Mouse (Mus musculus): ENCODE measurements around the gene Ets1. TPM values are rescaled to one million over a fixed set of nuclear protein-coding genes. Genes with fewer than 3 reads are reported as not detected.

Ets1 gene
- polyA plus RNA-seq, 1 experiment from 2014 or later: 355 TPM

DNA sequence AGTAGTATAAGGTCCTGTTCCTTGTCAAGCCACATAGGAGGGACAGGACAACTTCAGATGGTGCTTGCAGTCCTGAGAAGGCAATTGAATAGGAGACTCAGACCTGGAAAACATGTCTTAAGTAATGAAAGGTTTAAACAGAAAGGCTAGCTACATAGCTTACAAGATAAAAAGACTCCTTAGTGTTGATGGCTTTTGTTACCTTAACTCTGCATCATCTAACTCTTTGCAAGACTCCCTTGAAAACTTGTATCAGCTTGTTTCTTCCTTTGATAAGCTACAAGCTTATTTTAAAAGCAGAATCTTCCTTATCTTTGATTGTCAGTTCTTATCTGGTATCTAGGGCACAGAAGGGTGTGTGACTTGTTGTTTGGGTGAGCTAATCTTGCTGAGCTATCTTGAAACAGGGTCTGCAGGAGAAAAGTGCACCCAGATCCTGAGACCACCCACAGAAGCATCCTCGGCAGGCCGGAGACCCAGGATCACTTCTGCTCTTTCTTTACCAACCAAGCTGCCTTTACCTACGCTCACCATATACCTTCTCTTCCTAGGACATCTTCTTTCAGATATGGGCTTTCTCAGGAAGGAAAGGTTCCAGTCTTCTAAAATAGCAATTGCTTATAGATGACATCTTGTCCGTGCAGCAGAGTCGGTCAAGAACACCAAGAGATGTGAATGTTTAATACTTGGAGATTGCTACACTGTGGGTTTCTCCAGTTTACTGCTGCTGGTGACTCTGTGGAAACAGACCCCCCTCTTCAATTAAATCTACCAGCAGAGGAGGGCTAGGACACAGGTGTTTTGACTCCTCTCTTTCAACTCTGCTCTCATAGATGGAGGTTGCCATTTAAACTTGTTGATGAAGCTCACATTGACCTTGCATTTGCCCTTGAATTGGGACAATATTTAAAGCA, 19.2 kb upstream of the Ets1 start:
- peak; percentile 48 for DNase-seq (ENCODE audit: low spot score)

DNA sequence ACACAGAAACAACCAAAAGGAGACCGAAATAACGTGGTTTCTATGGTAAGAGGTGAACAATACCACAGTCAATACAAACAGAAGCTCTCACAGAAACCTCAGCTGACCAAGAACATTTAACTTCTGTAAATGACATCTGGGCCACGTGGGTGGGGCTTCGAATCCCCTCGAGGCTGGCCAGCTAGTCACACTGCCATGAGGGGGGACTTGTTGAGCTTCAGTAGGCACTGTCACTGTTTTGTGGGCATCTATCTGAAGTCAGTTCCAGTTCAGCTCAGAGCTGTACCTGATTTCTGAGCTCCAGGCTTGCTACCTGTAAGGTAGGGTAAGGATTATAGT, 18.6 kb upstream of the Ets1 start:
- no peak for DNase-seq (ENCODE audit: low spot score)

DNA sequence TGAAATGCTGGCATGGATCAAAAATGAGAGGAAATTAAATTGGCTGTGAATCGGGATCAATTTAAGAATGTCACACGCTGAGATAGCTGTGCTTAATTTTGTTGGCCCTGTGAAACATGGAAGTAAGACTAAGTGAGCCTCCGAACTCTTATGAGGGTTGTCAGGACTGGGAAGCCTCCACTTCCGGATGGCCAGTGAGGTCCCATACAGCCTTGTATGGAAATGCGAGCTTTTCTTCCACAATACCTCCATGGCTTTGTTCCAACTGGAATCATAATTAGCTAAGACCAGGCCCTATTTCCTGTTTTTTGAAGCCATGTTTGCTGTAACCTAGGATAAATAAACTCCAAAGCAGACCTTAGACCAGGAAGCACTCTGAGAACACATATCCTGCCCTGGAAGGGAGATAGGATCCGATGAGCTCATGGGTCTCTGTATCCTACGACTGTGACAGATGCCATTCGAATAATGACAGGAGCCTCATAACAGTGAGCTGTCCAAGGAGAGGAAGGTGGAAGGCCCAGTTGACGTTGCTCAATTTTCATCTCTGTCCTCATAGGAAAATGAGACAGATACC, 17.4 kb upstream of the Ets1 start:
- no peak for DNase-seq (ENCODE audit: low spot score)

DNA sequence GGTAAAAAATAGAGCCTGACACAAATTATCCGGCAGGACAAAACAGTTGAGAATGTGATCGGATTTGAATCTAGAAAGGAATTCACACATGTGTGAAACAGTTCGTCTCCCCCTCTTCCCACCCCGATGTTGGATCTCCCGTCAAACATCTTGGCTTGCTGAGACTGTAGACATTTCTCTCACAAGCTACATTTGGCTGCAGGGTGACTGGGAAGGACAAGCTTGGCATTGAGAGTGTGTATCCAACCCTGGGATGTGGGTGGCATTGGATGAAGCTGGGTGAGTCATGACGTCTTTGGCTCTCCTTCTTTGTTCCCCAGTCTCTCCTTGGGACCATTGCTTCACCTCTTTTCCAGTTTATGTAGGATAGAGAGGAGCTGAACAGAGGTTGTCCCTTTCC, 16.4 kb upstream of the Ets1 start:
- DNase-seq (ENCODE audit: low spot score): no peak

DNA sequence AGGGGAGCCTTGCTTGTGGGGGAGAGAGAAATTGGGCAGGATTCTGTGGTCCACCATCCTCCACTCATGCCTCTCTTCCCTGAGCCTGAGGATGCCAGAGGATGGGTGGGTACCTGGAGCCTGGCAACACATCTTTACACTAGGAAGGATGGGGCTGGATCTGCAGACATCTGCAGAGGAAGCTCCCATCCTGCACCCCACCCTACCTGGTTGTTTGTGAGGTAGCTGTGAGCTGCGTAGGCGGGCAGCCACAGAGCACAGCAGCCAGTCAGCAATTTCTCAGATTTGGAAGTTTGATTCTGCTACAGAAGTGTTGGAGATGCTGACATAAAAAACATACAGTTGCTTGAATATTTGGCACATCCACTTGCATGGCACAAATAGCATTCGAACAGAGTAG, 15.6 kb upstream of the Ets1 start:
- DNase-seq (ENCODE audit: low spot score): no peak

DNA sequence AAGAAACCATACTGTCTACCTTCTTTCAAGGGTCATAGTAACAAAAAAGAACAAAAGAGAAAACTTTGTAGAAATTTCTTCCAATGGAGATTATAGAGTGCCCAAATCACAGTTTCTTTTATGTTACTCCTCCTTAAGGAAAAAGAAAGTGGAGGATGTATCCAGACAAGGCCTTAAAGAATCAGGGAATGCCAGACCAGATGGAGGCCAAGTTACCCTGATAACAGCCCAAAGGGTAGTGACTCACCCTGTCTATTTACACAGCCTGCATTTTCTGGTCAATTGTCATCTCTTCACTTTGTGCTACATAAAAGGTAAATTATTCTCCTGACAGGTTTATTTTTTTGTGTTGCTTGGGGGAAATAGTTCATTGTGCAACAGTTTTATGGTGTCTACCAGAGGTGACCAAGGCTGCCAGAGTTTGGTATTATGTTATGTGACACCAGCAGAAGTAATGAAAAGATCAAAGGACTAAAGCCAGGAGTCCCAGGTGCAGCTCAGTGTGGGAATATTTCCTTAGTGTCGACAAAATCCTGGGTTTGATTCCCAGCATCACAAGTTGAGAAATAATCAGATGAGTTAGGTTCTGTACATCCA, 6.5 kb upstream of the Ets1 start:
- DNase-seq (ENCODE audit: low spot score): no peak

DNA sequence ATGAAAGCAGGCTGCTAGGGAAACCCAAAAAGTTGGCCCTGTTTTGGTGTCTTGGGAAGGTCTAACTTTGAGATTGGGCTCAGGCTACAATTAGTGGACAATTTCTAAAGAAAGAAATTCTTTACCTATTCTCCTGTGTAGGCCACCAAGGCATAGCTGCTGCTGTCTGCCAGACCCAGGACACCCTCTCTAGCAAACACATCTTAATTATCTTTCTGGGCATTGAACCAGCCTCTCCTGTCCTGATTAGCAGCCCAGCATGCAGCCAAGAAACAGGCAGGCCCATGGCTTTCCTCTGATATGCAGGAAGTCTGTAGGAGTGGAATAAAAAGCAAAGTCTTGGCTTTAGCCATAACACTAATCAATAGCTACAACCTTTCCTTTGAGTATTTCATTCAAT, 4.7 kb upstream of the Ets1 start:
- no peak for DNase-seq (ENCODE audit: low spot score)

DNA sequence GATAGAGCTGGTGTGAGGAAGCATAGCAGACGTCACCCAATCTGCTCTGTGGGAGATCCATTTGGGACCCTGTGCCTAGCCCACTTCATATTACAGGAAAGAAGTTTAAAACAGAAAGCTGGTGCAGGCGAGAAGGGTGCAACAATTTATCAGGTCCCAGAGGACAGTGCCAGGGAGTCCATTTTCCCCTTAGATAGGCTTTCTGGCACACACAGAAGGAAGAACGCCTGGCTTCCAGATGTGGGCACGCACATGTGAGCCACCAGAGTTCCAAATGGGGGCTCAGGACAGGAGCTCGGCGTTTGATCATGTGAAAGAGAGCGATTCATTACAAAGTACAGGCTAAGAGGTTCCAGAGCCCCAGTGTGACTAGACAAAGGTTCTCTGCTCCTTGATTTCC, 3.8 kb upstream of the Ets1 start:
- DNase-seq (ENCODE audit: low spot score): no peak

DNA sequence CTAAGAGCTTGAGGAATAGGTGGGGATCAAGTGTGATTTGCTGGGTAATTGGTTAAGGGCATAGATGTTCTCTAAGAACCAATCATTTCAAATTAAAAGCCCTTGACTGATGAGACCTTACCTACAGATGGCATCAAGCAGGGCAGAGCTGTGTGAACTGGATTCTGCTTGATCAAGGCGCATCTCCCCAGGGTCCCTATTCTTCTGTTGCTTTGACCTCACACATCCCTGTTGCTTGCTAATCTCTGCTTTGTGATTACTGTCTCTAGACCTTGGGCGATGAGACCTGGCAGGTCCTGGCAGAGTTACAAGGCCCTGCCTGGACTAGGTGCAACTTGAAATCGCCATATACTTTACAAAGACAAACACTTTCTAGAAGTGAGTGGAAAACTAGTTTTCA, 9.0 kb downstream of the Ets1 start:
- no peak for DNase-seq (ENCODE audit: low spot score)

DNA sequence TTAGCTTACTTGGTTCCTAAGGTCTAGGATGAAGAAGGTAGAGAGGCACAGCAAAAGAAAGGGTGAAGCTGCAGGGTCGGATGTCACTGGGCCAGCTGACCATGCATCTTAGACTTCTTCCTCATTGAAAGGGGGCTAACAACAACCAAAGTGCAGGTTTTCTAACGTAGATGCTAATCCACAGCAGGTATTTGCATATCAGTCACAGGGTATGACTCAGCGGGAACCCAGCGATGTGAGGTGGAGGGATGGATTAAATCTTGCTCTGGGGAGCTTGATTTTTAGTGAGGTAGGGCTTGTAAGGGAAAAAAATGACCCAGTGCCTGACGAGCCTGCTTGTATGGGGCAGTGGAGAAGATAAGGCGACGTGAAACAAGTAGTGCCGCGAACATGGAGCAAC, 9.5 kb downstream of the Ets1 start:
- DNase-seq (ENCODE audit: low spot score): no peak

DNA sequence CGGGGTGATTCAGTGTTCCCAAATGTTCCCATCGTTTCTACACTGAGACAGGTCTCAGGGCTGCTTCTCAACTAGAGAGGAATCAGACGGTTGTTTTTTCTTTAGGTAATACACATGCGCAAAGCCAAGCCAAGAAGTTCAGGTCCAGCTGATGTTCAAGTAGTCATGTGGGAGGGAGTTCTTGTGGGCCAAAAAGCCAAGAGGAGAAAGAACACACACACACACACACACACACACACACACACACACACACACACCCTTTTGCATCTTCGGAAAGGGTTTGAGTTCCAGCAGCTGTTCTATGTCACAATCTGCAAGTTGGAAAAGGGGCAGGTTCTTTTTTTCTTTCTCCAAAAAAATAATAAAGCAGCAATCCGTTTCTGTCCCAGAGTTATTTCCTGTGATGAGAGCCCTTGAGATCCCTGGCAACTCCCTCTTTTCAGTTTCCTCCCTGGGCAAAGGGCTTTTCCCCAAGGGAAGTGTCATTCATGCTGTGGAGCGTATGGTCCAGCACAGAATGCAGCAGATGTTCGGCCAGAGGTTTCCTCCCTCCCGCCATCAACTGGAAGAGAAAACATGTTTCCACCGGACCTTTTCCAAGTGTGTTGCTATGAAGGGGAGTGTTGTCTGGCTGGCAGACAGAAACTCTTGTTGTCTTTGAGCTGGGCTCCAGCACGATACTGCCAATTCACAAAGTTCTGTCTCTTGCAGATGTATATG, 10.7 kb downstream of the Ets1 start:
- DNase-seq (ENCODE audit: low spot score): no peak

DNA sequence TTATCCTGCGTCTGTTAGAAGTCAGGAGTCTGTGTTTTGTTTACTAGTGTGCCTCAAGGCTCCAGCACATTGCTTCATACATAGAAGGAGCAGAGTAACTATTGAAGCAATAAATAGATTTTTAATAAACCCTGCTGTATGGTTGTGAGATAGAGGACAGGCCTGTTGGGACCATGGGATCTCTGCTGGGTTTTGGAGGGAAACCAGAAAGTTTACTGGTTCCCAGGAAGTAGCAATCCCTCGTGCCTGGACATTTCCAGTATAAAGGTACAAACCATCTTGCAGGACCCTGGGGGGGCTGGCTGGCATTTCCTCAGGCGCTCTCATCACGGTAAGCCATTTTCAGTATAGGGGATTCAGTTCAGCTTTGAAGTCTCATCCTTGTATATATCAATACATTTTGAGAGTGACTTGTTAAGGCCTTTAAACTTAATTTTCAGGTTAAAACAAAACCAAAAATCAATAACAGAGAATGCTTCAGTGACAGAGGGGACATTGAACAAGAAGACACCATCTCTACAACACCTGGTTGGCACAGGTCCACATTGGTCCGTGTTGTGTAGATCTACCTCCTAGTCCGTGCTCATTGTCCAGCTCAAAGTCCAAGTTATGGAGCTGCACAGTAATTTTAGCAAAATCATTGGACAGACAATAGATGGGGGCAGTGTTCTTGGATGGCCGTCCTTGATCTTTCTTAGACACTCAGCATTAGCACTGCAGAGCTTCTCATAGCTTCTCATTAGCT, 11.7 kb downstream of the Ets1 start:
- DNase-seq (ENCODE audit: low spot score): no peak

DNA sequence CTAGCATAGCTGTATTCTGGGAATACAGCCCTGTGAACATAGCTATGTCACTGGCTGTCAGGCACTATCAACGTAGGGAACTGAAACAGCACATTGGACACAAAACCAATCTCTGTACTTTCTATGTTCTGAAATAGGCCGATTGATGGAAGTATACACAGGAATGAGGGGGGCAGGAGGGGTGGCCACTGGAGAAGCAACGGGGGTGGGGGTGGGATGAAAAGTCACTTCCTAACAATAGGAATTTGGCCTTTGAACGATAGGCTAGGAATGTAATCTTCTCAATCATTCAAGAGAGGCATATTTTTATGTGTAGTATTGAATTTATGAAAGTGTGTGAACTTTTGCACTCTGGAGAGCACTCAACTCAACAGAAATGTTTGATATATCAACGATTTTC, 12.3 kb downstream of the Ets1 start:
- no peak for DNase-seq (ENCODE audit: low spot score)

DNA sequence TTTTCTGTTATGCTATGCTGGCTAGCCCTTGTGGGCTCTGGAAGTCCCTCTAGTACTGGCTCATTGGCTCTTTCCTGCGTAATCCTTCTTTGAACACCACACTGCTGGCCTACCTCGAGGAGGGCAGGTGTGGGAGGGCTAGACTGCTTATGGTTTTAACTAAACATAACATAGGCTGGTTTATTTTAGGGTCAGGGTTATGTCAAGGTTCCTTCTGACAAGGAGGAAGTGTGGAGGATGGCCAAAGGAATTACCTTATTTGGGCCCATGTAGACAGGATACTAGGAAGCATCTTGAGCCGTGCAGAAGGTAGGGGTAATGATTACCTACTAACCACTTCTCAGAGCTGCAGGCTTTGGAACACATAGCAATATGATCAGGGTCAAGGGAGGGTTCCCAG, 14.7 kb downstream of the Ets1 start:
- no peak for DNase-seq (ENCODE audit: low spot score)

DNA sequence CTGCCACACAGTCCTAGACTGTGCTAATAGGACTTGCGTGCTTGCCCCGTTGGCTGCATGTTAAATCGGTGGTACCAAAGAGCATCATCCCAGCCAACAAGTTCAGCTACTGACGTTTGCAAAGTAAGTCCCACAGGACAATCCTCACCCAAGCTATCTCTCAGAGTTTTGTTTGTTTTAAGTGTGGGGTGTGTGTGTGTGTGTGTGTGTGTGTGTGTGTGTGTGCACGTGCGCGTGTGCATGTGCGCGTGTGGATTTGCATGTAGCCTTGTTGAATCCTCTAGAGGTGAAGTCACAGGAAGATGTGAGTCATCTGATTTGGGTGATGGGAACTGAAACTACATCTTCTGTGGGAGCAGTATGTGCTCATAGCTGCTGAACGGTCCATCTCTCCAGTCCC, 16.1 kb downstream of the Ets1 start:
- no peak for DNase-seq (ENCODE audit: low spot score)

DNA sequence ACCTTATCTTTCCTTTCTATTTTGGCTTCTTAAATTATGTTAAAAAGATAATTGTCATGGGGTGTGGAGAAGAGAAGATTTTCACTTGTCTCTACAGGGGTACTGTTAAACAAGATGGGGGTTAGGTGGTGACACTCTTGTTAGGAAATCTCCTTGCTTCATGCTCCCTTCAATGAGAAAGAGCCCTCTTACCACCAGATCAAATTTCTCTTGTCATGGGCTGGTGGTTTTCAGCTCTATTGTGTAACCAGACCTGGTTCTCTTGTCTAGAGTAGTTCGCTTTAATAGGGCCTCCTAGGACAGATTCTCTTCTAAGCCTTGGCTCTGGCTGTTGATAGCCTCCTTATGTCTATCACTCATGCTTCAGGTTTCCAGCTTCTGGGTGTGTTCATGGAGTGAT, 18.3 kb downstream of the Ets1 start:
- DNase-seq (ENCODE audit: low spot score): no peak

DNA sequence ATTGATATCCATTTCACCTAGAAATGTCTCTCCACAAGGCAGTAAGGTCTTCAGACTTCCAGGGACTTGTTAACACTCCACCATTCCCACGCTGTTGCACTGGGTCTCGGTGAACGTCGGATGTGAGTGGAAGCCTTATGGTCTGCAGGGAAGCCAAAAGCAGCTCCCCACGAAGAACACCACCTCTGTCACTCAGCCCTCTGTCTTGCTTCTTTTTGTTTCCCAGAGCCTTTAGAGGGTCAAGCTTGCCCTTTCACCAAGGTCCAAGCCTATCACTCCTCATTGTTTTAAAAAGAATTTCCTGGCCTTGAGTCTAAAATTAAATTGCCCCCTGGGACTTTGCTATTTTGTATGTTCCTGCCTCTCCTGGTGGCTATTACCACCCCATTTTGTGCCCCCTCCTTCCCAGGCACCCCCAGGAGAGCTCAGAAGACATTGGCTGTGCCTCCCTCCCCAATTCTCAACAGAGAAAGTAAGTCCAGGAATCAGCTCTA, 20.4 kb downstream of the Ets1 start:
- DNase-seq (ENCODE audit: low spot score): no peak

DNA sequence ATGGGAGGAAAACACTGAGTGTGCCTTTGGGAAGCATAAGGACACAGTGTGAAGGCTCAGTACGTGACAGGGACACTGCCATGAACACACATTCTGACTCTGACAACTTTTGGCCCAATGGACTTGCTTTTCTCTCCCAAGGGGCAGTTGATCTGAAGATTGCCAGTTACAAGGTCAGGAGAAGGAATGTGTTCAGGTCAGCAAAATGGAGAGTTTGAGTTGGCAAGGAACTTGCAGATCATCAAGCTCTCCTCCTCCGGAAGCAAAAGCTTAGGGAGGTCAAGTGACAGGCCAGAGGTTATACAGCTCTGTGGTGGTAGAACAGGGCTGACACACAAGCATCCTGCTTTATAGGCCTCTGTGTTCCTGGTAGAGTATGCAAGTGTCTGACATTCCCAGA, 21.1 kb downstream of the Ets1 start:
- no peak for DNase-seq (ENCODE audit: low spot score)

DNA sequence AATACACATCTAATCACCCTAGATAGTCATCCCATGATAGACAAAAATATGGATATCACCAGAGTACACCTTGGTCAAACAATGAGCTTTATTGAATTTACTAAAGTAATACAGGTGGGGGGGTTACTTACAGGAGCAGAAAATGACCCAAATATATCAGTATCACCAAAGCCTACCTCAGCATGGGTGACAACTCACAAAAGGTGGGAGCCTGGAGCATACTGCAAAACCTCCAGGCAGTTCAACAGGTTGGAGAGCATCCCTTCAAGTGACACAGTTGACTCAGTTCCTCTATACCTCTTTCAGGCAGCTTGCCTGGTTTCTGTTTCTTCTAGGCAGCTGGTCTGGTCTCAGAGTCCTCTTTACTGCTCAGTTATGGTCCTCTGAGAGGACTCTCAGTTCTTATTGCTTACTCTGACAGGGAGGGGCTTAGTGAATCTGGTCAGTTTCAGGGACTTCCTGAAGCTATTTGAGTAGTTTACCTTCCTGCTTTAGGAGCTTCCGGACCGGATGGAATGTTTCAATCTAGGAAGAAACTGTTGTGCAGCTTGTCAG, 24.5 kb downstream of the Ets1 start:
- DNase-seq (ENCODE audit: low spot score): no peak

DNA sequence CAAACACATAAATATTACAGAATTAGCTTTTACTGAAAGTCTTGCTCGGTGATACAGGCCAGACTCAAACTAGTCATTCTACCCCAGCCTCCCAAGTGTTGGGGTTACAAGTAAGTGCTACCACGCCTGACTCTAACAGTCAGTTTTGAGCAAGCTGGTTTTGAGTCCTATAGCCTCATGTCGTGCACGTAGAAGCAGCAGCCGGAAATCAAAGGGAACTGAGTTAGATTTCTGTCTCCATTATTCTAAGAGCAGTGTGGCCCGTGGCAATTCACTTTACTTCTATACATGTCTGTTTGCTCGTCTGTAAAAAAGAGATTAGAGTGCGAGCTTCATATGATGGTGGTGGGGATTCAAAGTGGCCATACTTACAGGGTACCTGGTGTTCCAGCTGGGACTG, 25.1 kb downstream of the Ets1 start:
- peak; percentile 29 for DNase-seq (ENCODE audit: low spot score)

DNA sequence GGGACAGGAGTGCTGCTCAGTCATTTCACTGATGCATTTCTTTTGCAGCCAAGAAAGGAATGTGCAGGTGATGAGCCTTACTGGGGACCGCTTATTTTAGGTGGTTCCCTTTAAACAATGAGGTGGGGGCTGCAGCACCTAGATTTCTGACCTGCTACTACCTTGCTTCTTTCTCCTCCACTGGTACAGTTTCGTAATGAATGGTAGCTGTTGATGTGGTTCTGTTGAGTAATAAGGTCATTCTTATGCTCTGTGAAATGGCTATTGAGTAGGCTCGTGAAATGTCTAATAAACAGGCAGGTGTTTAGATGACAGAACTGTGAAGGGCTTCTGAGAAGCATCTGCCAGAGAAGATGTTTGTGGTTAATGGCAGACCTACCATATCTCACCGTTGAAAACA, 25.5 kb downstream of the Ets1 start:
- peak; percentile 19 for DNase-seq (ENCODE audit: low spot score)
